Mouse (Mus musculus): ENCODE results near the gene Esrrg.

Esrrg gene

DNA sequence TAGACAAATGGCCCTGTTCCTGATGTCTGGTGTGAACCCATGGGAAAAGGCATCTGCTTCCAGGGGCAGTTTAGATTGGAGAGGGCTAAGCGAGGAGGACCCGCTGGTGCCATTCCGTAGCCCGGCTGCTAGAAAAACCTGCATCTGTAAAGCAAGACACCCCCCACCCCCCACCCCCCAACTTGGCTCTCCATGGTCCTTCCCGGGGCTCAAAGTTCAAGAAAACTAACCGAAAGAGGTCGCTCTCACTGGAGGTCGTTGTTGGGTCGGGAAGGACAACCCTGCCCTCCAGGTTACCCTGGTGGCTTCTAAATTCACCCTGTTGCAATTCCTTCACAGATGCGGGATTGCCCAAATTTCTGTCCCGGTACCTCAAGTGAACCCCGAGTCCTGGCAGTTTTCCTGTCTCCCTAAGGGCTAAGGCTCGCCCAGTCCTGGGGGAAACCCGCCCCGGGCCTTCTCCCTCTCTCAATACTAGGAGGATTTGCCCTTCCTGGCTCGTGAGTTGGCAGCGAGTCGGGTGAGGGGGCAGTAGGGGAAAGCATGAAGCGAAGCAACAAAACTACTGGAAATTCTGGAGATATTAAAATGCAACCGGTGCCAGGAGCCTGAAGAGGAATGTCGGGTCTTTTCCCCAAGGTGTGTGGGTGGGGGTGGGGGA is at the start of gene Esrrg:
Gene Esrrg (plus strand): TSS at position 531 of the 661 bp plus-strand sequence.
- peak; percentile 21 for DNase-seq (ENCODE audit: low read depth, low spot score)

DNA sequence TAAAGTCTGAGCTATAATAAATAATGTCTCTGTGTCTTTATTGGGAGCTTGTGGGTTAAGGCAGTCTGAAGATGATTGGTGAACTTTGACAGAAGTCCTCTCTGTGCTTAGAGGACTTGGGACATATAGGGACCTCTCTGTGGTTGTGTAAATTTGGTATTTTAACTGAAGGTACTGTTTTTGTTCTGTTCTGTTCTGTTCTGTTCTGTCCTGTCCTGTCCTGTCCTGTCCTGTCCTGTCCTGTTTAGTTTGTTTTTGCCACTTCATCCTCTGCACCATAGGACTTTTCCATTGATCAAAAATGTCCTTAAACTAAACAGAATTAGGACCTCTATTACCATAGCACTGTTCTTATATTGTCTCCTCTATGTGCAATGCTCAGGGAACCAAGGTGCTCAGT is 24.6 kb upstream of the Esrrg start:
- no peak for DNase-seq (ENCODE audit: low read depth, low spot score)

DNA sequence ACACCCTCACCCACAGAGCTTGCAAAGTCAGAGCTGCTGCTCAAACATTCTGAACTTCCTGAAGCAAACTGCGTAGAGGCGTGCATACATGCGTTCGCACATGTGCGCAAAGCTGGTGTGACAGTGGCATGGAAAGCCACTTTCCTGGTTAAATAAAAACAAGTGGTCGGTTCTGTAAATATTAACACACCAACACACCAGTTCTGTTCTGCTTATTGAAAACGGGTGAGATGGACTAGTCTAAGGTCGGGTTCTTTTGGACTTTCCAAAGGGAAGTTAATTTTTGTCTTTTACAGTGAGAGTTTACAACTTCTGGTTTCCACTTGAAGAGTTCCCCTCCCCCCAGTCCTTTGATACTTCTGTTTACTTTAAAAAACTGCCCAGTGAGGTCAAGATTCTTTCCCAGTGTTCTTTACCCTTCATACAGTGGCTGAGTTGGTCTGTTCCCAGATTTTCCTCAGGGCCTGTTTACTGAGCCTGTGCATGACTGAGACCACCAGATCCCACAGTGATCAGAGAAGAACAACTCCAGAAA is 22.0 kb upstream of the Esrrg start:
- no peak for DNase-seq (ENCODE audit: low read depth, low spot score)

DNA sequence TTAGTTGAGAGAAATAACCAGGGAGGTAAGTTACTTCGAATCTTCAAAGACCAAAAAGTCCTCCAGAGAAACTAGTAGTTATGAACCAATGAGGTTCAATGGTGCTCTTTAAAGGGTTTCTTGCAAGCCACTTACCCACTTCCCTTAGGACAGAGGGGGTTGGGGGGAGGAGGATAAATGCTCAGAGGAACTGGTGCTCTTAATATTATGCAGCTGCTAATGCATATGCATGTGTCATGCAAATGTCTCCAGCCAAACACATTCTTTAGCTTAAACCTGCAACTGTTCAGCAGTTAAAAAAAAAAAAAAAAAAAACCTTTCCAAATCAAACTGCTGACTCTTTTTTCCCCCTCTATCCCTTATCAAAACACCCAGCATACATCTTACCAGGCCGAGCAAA is 5.6 kb upstream of the Esrrg start:
- no peak for DNase-seq (ENCODE audit: low read depth, low spot score)

DNA sequence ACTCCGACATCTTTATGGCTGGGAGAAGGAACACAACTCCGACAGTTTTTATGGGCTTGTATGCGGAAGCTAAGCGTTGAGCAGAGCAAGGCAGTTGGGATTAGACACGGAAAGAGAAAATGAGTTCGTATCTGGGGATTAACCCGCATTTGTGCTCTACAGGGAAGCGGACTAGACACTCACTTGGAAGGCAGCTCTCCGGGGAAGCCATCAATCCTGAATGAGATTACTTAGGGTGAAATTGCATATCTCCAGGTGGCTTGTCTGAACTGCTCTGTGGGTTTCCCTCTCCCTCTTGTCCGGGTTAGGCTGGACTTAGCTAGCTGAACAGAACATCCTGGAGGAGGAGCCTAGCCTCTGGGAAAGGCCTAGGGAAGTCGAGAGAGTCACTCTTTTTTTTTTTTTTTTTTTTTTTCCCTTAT is 4.5 kb upstream of the Esrrg start:
- no peak for DNase-seq (ENCODE audit: low read depth, low spot score)

DNA sequence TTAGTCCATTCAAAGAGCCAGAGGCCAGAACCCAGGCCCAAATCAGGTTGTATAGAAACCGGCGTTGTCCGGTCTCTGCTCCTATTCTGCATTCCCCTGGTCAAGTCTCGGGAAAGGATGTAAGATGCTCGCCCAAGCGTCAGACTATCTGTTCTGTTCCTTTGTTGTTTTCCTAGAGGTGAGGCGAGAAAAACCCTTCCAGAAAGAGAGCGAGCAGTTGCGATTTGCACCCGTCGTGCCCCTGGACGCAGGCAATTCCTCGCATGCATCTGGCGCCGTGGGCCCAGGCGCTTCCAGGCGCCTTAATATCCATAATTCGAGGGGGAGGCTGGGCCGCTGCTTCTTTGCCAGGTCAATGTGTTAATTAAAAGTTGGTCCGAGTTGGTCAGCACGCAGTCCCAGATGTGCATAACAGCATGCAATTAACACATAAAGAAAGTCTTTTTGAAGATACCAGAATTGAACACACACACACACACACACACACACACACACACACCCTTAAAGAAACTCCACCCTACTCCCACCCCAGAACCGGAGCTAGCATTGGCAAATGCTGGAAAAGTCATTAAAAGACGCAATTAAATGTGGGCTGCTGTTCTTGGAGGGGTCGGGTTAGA is 3.8 kb upstream of the Esrrg start:
- DNase-seq (ENCODE audit: low read depth, low spot score) = peak; percentile 17

DNA sequence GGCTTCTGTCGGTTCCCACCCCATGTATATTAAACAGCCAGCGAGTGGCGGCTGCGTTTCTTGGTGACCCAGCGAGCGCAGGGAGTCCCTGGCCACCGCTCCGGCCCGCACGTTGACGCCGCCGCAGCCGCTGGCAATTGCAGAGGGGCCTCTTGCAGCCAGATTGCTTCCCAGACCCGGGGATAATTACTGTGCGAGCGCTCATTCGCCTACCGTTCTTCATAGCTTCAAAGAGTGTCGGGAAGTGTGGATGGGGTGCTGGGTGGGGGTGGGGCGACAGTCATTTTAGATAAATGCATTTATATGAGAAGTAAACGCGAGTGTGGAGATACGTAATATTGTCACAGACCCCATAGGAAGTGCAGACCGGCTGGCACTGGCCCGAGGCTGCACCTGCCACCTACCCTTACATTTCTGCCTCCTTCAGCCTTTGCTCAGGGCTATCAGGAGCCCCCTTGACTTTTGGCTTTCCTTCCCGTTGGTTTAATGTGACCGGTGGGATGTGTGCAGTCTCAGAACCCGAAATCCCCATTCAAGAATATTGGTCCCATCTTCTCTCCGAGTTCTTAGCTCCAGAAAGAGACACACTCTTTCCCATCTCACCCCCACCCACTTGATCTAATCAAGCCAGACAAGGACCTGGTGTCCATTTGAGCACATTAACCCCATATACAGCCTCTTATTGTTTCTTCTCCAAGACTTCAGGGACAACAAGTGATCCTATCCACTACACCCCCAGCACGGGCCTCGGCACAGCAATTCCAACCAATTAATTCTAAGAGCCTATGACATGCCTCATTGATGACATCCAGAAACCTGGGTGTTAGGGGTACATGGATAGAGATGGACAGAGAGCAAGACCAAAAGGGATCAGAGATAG is 3.0 kb upstream of the Esrrg start:
- DNase-seq (ENCODE audit: low read depth, low spot score) = peak; percentile 19

DNA sequence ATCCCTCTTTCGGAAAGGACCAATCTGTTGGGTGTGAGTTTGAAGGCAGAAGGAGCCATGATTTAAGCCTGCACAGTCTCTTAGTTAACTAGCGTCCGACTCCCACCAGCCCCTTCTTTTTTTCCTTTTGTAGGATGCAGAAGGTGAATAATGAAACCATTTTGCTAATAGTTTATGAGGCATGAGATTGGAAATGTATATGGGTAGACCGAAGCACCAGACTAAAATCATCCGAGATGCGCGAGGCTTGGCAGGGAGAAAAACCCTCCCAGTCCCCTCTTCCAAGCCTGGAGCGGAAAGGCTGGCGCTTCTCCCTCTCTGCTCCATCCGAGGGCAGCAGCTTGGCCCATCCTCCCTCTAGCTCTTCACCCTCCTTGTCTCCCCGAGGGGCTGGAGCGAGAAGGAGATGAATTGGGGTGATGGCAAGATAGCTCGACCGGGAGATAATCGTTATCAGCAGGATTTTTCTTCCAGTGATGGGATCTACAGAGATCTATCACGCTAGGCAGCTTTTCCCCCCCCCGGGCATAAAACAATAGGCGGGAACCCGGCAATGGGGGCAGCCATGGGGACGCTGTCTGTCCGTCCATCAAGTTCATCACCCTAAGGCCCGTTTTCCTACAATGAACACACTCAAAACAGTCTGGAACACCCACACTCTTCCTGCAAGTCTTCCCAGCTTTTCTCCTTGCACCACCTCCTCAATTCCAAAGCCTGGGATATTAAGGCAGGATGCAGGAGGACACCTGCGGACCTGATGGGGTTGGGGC is 2.1 kb upstream of the Esrrg start:
- peak; percentile 6 for DNase-seq (ENCODE audit: low read depth, low spot score)

DNA sequence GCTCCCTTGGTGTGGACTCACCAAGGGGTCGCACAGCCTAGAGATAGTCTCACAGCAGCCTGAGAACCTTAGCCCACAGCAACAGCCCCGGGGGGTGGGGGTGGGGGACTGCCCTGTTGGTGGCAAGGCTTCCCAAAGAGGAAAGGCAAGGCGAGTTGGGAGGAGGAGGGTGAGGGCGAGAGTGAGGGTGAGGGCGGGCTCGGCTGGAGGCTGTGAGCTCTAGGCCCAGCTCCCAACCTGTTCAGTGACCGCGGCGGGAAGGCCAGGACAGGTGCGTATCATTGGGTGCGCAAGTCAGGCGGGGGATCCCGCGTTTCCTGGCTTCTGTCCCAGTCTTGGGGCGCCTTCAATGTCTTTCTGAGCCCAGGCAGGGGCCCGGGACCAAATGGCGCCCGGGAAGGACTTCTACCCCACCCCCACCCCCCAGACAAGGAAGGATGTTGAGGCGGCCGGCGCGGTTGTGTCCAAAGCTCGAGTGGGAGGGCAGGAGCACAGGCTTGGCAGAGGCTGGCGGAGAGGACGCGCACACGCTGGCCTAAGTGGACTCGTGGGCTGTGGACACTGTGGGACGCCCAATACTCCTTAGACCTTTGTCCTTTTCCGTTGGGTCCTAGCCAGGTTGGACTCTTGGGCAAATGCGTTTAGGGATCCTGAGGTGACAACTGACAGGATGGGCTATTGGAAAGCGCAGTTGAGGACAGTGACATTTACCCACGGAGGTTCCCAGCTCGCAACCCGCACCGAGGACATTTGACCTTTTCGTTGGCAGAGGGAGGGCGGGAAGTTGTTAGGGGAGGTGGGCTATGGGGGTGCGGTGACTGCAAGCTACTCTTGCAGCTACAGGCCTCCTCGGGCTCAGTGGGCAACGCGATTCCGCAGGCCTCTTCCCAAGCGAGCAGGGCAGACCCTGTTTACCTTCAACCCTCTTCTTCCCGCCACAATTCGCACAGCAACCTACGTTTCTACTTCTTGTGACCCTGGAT is 1.2 kb upstream of the Esrrg start:
- DNase-seq (ENCODE audit: low read depth, low spot score) = peak; percentile 7

DNA sequence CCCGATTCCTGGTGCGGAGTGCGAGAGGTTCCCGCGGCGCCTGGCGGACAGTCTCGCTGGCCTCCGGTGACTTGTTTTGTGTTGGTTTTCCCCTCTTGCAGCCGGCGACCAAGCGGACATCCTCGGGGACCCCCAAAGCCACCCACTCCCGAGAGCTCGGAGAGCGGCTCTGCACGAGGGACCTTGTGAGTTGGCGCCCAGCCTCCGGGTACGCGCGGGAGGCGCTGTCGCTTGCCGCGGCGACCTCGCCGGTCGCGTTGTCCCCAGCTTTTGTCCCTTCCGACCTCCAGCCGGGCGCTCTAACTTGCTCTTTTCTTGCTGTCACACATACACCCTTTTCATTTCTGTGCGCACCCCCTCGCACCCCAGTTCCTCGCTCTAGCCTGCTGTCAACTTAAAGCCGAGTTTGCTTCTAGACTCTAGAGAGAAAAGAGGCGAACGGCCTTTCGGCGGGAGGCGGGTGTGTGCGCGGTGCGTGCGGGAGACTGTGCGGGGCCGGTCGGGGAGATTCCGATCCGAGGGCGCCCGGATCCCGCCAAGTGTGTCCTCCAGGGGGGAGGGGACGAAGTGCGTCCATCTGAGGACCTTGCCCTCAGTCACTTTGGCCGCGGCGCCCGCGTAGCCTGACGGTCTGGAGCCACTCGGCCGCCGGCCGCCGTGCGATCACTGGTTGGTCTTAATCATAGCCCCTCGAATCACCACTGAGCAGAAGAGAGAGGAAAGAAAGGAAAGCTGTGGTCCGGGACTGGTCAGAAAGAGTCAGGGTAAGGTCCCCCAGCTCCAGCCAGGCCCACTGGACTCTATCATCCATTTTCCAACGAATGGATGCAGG is 646 bp downstream of the Esrrg start:
- DNase-seq (ENCODE audit: low read depth, low spot score) = peak; percentile 45

DNA sequence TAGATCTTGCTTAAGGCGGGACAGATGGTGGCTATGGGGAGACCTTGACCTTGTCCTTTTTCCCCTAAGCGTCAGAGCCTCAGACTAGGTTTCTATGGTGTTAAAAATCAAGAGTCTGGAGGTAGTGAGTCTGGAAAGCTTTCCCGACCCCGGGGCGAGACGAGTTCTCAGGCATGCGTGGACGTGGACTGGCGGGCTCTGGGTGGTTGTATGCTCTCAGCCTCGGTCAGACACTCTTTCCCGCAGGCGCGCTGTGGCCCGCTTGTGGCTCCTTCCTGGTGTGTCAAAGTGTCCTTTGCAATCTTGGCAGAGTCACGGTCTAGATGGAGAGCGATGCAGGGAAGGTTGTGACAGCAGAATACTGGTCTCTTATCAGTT is 1.3 kb downstream of the Esrrg start:
- no peak for DNase-seq (ENCODE audit: low read depth, low spot score)

DNA sequence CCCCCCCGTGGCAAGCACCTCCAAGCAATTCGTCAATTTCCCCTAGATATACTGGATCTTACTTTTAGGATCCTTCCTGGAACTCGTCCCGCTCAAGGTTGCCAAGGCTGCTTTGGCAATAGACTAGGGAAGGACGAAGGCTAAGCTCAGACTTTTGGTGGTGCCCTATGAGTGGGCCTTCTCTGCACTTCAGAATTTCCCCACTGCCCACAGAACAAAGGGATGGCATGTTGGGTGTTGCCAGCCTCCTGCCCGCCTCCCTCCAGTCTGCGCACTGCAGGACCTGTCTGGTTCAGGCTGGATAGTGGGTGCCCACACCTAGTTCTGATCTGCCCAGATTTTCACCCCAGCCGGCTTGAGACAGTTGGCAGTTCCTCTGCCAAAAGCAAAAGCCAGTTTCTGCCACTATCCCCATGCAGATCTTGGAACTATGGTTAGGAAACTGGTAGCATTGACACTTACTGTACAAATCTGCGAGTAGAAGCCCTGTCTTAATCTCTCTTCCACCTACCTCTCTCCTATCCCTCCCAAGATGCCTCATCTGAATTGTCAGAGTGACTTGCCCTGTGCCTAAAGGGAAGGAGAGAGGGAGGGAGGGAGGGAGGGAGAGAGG is 1.9 kb downstream of the Esrrg start:
- DNase-seq (ENCODE audit: low read depth, low spot score) = no peak

DNA sequence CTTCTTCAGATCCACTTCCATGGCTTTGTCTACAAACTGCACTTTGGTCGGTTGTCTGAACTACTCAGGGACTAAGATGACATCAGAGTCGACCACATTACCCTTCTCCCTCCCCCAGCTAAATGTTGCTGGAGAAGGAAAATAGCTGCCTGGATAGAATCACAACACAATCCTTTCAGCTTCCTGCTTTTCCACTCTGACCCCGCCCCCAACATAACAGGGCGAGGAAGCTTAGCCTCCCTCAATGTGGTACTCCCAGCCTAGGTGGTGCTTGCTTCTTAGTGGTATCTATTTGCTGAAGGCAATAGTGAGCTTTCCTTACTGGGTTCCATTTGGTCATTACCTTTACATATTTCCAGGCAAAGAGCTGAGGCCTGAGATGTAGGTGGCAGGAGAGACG is 3.3 kb downstream of the Esrrg start:
- no peak for DNase-seq (ENCODE audit: low read depth, low spot score)

DNA sequence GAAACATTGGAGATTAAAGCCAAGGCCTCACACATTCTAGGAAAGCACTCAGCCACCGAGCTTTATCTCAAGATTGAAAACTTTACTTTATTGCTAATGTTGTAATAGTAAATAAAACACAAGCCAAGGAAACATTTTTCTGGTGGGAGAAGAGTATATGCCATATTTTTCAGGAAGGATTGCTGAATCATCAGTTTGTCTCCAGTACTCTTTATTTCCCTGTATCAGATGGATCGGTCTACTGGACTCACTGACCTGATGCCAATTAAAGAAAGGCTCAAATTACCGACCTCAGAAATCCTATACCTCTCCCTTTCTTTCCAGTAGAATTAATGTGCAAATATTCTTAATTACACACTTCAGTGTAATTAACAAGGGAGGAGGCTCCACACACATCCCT is 4.7 kb downstream of the Esrrg start:
- no peak for DNase-seq (ENCODE audit: low read depth, low spot score)

DNA sequence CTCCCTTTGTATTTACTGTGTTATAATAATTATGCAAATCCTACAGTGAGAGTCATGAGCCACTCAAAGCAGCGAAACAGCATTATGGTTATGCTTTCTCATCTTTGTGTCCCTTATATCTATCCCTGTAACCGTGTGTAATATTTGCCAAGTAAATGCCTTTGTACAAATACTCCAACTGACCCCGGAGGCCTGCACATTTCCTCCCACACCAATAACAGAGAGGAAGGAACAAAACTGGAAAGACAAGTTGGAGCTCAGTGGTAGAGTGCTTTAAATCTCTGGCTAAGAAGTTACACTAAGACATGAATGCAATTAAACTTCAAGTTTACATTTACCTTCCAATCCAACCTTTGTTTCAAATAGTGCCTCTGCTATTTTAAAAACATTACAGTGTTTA is 15.4 kb downstream of the Esrrg start:
- DNase-seq (ENCODE audit: low read depth, low spot score) = no peak

DNA sequence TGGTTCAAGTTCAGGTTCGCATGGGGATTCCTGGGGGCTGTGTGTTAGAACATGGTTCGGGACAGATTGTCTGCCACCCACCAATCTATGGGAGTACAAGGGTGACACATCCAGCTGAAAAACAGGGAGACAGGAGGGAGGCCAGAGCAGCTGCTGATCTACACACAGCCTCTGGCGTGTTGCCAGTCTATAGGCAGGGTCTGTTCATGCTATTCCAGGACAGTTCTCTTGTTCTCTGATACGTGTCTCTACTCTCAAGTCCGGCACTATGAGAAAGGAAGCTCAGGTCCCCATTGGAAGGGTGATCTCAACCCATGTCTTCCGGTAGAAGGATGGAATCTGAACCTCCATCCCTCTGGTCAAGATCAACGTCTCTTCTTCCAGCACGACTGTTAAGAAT is 21.8 kb downstream of the Esrrg start:
- DNase-seq (ENCODE audit: low read depth, low spot score) = no peak

DNA sequence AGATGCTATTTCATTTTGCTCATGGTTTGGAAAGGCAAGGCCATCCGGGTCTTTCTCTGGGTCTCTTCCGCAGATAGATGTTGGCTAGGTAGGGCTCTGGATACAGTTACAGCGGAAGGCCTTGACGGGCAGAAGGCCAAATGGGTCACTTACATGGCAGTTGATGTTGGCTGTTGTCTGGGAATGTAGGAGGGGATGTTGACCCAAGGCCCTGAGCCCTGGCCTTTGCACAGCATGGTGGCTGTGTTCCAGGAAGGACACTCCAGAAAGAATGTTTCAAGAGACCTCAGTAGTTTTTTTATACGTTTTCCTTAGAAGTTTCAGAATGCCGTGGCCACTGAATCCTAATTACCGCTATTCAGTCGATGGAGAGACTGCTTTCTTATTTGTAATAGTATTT is 22.9 kb downstream of the Esrrg start:
- no peak for DNase-seq (ENCODE audit: low read depth, low spot score)

DNA sequence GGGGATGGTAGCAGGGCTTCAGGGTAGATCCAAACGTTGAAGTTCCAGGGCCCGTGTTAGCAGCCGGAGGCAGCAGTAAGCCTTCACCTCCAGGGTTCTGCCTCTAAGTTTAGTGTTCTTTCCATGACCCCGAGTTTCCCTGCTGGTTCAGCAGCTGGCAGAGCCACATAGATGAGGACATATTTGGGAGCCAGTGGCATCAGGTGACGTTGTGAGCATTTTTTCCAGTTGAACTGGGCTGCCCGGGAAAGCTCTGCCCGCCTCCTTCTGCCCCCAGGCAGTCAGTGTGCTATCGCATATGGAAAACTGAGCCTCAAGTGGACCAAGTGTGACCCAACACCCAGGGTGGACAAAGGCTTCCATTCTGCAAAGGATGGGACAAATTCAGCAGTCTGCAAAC is 36.7 kb downstream of the Esrrg start:
- DNase-seq (ENCODE audit: low read depth, low spot score) = no peak

DNA sequence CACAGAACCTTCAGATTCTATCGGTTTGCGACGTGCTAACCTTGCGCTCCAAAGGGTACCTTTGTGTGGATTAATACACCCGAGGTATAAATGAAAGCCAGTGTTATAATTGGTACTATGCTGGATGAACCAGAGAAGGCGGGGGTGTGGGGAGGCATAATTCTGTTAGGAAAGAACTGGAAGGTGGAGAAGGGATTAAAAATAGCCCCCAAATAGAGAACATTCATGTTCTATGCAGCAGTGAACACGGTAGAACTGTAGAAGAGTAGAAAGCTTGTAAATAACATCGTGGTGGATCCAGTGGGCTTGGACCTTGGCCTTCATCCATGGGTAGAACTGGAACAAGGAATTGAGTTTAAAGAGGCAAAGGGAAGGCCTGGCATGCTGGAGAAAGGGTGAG is 40.0 kb downstream of the Esrrg start:
- DNase-seq (ENCODE audit: low read depth, low spot score) = no peak
